Mouse (Mus musculus): Measurements from ENCODE around the gene Lnpk.

DNA sequence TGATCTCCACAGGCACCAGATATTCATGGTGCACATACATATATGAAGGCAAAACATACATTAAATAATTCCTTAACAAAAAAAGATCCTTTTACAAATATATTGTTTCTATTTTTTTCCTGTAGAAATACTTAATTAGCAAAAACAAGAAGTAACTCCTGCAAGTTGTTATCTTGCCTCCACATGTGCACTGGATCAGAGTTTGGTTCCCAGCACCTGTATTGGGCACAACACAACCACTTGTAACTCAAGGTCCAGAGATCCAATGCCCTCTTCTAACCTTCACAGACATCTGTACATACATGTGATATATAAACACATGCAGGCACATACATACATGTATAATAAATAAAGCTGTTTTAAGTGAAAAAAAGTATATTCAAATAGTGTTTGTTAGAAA is 27.3 kb downstream of the Lnpk start:
- no peak for TF ChIP-seq TAL1 (IDR thresholded peaks at IDR 0.05; ENCODE audit: low read length)
- no peak for TF ChIP-seq GATA1 (IDR thresholded peaks at IDR 0.05; ENCODE audit: low read length)

Data from erythroblast, embryonic 14.5 days (primary cell).